Mouse (Mus musculus) frontal cortex, postnatal 10 days (tissue): Measurements from ENCODE around the gene Dcaf10.

Experiments used
- DNase-seq, 2 experiments: peaks; one replicate each; pipeline ENCODE4 v3.0.0; 2022; ENCODE audit warnings: low spot score in 2 of 2, mixed read lengths in 1 of 2

Gene Dcaf10

DNA sequence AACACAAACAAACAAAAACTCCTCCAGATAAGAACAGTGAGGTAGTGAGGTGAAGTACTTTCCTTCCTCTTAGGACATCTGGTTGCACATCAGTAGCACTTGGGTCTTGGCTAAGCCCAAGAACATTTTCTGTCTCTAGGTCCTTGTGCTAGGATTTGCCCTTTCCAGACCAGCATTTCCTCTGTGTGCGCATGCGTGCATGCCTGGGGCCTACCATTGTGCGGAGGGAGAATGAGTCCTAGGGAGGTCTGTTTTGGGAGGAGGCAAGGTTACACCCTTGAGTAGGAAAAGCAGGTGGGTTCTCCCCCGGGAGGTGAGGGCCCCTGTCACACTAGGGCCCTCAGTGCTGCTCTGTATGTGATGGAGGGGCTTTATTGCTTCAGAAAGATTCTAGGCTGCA, 77.2 kb downstream of the Dcaf10 start:
- DNase-seq = no peak

DNA sequence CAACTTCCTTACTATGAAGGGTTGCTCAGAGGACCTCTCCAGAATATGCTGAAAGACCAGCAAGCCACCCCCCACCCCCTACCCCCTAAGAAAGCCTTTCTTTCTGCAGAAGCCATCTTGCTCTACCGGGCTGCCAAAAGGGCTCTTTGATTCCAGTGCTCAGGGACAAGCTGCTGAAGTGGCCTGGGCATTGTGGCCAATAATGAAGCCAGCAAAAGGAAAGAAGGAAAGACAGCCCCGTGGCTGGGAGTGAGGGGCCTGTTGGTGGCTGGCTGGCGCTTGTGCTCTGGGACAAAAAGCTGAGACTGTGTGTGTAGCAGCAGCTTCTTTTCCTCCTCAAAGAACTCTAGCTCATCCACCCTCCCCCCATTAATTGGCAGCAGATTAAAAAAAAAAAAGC, 78.8 kb downstream of the Dcaf10 start:
- DNase-seq = no peak

- DNase-seq = no peak
Measured at GRCm38 (mm10) chr4:45421519-45422260, 79.8 kb downstream of the Dcaf10 start.

- DNase-seq = no peak
Measured at GRCm38 (mm10) chr4:45422640-45423039, 80.7 kb downstream of the Dcaf10 start.

GRCm38 (mm10) chr4:45423406-45423805, 81.5 kb downstream of the Dcaf10 start:
- no peak for DNase-seq

GRCm38 (mm10) chr4:45426724-45427457, 85.0 kb downstream of the Dcaf10 start:
- no peak for DNase-seq
